Mouse (Mus musculus) Patski (cell line): ENCODE measurements at regions not wholly inside any gene's neighbourhood (a gene's known extent, or its start where the extent isn't known, plus 50 kb on each side); places are given as distances from the start of the nearest gene placed in this dataset.
"Not testable (repeated sequence)": the region's sequence is repeated elsewhere in the genome, so short reads cannot be mapped to it uniquely, and the experiment has no call there.

Experiments
- ATAC-seq: fragments of 100-300 bp; one replicate; pipeline ENCODE4 v1.8.0; 2021
- CTCF ChIA-PET: fragments of 350-600 bp; sonication (Branson Sonifier 250); formaldehyde crosslinking; loops from one replicate; lab custom pipeline; 2022; ENCODE audit warnings: inconsistent platforms; lab: Charles Lee
- POLR2A ChIA-PET: fragments of 350-600 bp; sonication (Branson Sonifier 250); formaldehyde crosslinking; loops from one replicate; lab custom pipeline; 2022; ENCODE audit warnings: antibody characterized with exemption, inconsistent platforms; lab: Charles Lee
- DNase-seq: peaks from one replicate; pipeline ENCODE4 v3.0.0-alpha.2; 2011; ENCODE audit warnings: low read depth, low spot score
- H3K27me3 ChIP-seq: fragments of 371-371 bp; one replicate; pipeline ENCODE4 v1.5.1; 2021
- CTCF ChIP-seq: fragments of 100-300 bp; IDR thresholded peaks from one replicate; pipeline ENCODE4 v1.5.1; 2021
- in situ Hi-C: fragments of 300-500 bp; cut with MboI; formaldehyde crosslinking; loops from 3 replicates; pipeline ENCODE4 v1.11.1; 2018; ENCODE audit warnings: low pct_unique_long_range_greater_than_20kb, mixed read lengths

GRCm38 (mm10) chr14:47959366-47960280 is 161.0 kb upstream of the Peli2 start:
- CTCF ChIA-PET: no interaction called here
- in situ Hi-C loops: no loop called here
- TF ChIP-seq CTCF: no peak
- peaks cover 14% of the 10 kb centered on the region for H3K27me3 ChIP-seq
- POLR2A ChIA-PET: no interaction called here
- ATAC-seq (no peak), DNase-seq (no peak)

DNA sequence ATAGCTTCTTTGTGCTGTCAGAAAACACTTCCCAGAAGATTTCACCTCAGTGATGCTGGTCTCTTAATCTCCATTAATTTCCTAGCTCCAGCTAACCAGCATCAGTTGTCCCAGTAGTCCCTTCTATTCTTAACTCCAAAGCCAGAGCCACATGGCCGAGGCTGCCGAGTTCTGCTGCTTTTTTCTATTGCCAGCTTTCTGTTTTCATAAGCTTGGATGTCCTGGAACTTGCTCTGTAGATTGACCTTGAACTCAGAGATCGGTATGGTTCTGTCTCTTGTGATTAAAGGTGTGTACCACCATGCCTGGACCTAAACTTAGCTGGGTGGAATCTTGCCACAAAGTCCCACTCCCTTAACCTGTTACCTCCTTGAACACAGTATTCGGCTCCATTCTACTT is 155.8 kb upstream of the Peli2 start:
- CTCF ChIA-PET: interaction anchor here (1.2 kb wide), 1 partner anchor 36 kb away, joined by 3 read pairs; no protein-coding TSS in a partner anchor
- DNase-seq, ATAC-seq, in situ Hi-C loops, POLR2A ChIA-PET: not testable (repeated sequence)
- H3K27me3 ChIP-seq: peaks cover 13% of the 10 kb centered on the region

DNA sequence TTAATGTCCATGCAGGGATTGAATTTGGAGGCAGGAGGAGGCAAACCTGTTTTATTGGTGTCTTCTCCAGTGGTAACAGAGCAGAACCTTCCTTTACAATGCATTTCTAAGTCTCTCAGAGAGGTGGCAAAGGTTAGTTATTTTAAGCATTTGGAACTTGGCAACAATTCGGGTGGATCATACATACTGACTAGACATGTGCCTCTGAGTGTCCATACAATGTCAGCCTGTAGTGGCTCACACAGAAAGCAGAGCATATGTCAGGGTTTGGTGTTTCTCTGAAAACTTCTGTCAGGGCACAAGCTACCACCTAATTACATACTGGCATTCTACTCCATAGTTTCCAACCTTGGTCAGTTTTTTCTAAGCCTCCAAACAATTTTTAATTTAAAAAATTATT is 150.8 kb upstream of the Peli2 start:
- H3K27me3 ChIP-seq: peaks cover 3% of the 10 kb centered on the region
- no peak for TF ChIP-seq CTCF
- in situ Hi-C loops: no loop called here
- DNase-seq: no peak
- CTCF ChIA-PET: no interaction called here
- POLR2A ChIA-PET: no interaction called here
- no peak for ATAC-seq

- DNase-seq, POLR2A ChIA-PET, H3K27me3 ChIP-seq, ATAC-seq, CTCF ChIA-PET, in situ Hi-C loops: not testable (repeated sequence)
These were observed 147.5 kb upstream of the Peli2 start for GRCm38 (mm10) chr14:47973161-47973560.

- POLR2A ChIA-PET: no interaction called here
- DNase-seq (no peak), ATAC-seq (no peak)
- TF ChIP-seq CTCF: no peak
- in situ Hi-C loops: no loop called here
- CTCF ChIA-PET: no interaction called here
- H3K27me3 ChIP-seq: no peaks in the 10 kb centered on the region
These were observed 137.5 kb upstream of the Peli2 start for GRCm38 (mm10) chr14:47982993-47983740.

GRCm38 (mm10) chr14:47986483-47986882 is 134.1 kb upstream of the Peli2 start:
- ChIA-PET CTCF (interaction anchor here (0.9 kb wide), 1 partner anchor 97 kb away, joined by 3 read pairs; no protein-coding TSS in a partner anchor), POLR2A (no interaction called here)
- DNase-seq (no peak), ATAC-seq (peak; percentile 32)
- H3K27me3 ChIP-seq: no peaks in the 10 kb centered on the region
- in situ Hi-C loops: no loop called here
- no peak for TF ChIP-seq CTCF

DNA sequence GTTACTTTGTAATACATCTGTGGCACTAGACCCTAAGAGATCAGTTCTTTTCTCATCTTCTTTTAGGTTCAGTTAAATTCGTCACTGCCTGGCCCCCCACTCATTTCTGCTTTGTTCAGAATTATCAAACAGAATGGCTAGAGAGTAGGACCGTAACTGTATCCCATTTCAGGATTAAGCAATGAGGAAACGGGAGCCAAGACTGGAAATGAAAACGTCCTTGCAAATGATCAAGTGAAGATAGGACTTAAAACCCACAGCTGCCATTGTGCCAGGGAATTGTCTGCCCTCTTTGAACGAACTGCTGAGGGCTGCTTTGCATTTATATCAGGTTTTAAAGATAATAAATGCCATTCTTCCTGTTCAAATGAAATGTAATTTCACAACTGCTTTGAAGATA is 133.7 kb upstream of the Peli2 start:
- in situ Hi-C loops: no loop called here
- no peak for ATAC-seq
- CTCF ChIA-PET: interaction anchor here (0.9 kb wide), 1 partner anchor 97 kb away, joined by 3 read pairs; no protein-coding TSS in a partner anchor

DNA sequence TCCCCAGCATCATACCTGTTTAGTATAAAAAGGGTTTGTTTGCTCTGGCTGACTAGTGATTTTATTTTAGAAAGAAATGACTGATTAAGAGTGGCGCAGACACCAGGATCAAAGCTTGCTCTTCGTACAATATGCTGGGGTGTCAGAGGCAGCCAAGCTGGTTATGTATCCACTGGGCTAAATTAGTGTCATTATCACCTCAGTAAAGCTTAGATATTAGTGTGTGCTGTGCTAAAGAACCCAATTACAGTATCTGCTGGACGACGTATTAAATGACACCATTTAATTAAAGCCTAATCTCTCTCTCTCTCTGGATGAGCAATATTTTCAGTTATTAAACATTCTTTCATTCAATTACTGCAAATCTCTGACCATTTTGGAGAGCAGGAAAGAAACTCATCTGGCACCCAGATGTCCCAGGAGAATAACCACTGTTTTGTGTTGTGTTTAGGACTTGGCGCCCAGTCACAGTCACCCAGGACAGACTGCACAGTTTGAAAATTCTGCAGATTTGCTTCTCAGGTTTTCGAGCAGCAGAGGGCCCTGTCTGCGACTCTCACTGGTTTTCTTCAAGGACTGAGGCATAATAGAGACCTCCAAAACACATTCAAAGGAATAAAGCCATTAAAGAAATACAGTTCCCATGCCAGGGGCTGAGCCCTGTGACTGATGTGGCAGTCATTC is 133.1 kb upstream of the Peli2 start:
- no peak for ATAC-seq
- in situ Hi-C loops: no loop called here
- POLR2A ChIA-PET: no interaction called here
- DNase-seq: no peak
- CTCF ChIA-PET: no interaction called here
- no peak for TF ChIP-seq CTCF
- no peaks in the 10 kb centered on the region for H3K27me3 ChIP-seq

More for the DNA sequence above, 133.7 kb upstream of the Peli2 start:
- H3K27me3 ChIP-seq: no peaks in the 10 kb centered on the region
- no peak for TF ChIP-seq CTCF
- POLR2A ChIA-PET: no interaction called here
- DNase-seq: no peak

- no peaks in the 10 kb centered on the region for H3K27me3 ChIP-seq
- ATAC-seq: no peak
- DNase-seq: no peak
- in situ Hi-C loops: no loop called here
- TF ChIP-seq CTCF: no peak
- CTCF ChIA-PET: no interaction called here
- POLR2A ChIA-PET: no interaction called here
These were observed 132.5 kb upstream of the Peli2 start for GRCm38 (mm10) chr14:47988131-47988530.

- no peak for DNase-seq
- CTCF ChIA-PET: no interaction called here
- in situ Hi-C loops: no loop called here
- H3K27me3 ChIP-seq: no peaks in the 10 kb centered on the region
- POLR2A ChIA-PET: interaction anchor here (0.6 kb wide), 1 partner anchor 1083 kb away, joined by 3 read pairs; no protein-coding TSS in a partner anchor
- TF ChIP-seq CTCF: no peak
- ATAC-seq: peak; percentile 55
These were observed 131.3 kb upstream of the Peli2 start for GRCm38 (mm10) chr14:47989315-47989714.
